Mouse (Mus musculus) liver, postnatal 0 days (tissue): ENCODE measurements at regions not wholly inside any gene's neighbourhood (a gene's known extent, or its start where the extent isn't known, plus 50 kb on each side); places are given as distances from the start of the nearest gene placed in this dataset.

ENCODE experiments used
- CTCF ChIP-seq: sonication (generic); IDR thresholded peaks from 2 replicates; pipeline ENCODE4 v1.5.1; 2016; ENCODE audit warnings: antibody characterized with exemption, low read depth
- EP300 ChIP-seq: IDR thresholded peaks from 2 replicates; pipeline ENCODE4 v1.6.1; 2016; ENCODE audit warnings: antibody characterized with exemption, low read depth, mild to moderate bottlenecking

DNA sequence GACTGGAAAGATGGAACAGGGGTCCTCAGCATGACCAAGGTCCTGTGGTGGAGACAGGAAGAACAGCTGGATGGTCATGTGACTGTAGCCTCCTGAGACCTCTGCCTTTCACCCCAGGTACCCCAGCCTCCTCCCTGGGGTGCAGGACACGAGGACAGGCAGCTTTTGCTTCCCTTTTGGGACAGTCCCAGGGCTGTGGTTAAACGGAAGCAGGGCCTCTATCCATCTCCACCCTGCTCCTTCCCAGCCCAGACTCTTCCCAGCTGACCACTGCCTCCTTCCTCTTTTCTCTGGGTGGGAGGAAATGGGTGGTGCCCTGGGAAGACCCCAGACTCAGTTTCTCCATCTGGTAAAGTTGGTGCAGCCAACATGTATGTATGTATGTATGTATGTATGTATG, 62.0 kb upstream of the Tmem189 start:
- no peak for TF ChIP-seq CTCF
- TF ChIP-seq EP300, result no peak
